Mouse (Mus musculus): Measurements from ENCODE around the gene Nfatc2. TPM values are rescaled to one million over a fixed set of nuclear protein-coding genes. Genes with fewer than 3 reads are reported as not detected.

Gene Nfatc2
- polyA plus RNA-seq, 1 experiment: 0.91 TPM

GRCm38 (mm10) chr2:168541223-168541622, 60.2 kb downstream of the Nfatc2 start:
- peak overlapping the region; percentile 46; the same call in 1 of the 2 replicates for H3K27ac ChIP-seq (replicated peaks; ENCODE audit: low read depth, low read length)
- H3K4me3 ChIP-seq (ENCODE audit: insufficient read depth, low read depth, low read length): no peak overlapping the region
- peaks cover 3% of the 10 kb centered on the region; the same call in 1 of the 2 replicates for H3K4me1 ChIP-seq (ENCODE audit: control insufficient read depth, insufficient read depth, insufficient read length, low read length)

- Histone ChIP-seq H3K4me1 (ENCODE audit: control insufficient read depth, insufficient read depth, insufficient read length, low read length) (no peaks in the 10 kb centered on the region), H3K4me3 (ENCODE audit: insufficient read depth, low read depth, low read length) (no peak overlapping the region), H3K27ac (replicated peaks; ENCODE audit: low read depth, low read length) (peak overlapping the region; percentile 70)
Measured at GRCm38 (mm10) chr2:168539594-168540222, 61.7 kb downstream of the Nfatc2 start.

- Histone ChIP-seq H3K4me1 (ENCODE audit: control insufficient read depth, insufficient read depth, insufficient read length, low read length) (no peaks in the 10 kb centered on the region), H3K27ac (replicated peaks; ENCODE audit: low read depth, low read length) (peak overlapping the region; percentile 70), H3K4me3 (ENCODE audit: insufficient read depth, low read depth, low read length) (no peak overlapping the region)
Measured at GRCm38 (mm10) chr2:168539026-168539425, 62.4 kb downstream of the Nfatc2 start.

- Histone ChIP-seq H3K4me1 (ENCODE audit: control insufficient read depth, insufficient read depth, insufficient read length, low read length) (peaks cover 3% of the 10 kb centered on the region; the same call in 1 of the 2 replicates), H3K27ac (replicated peaks; ENCODE audit: low read depth, low read length) (no peak overlapping the region), H3K4me3 (ENCODE audit: insufficient read depth, low read depth, low read length) (no peak overlapping the region)
Measured at GRCm38 (mm10) chr2:168532061-168532833, 69.2 kb downstream of the Nfatc2 start.

GRCm38 (mm10) chr2:168528551-168528950, 72.9 kb downstream of the Nfatc2 start:
- Histone ChIP-seq H3K27ac (replicated peaks; ENCODE audit: low read depth, low read length) (no peak overlapping the region), H3K4me1 (ENCODE audit: control insufficient read depth, insufficient read depth, insufficient read length, low read length) (peaks cover 10% of the 10 kb centered on the region), H3K4me3 (ENCODE audit: insufficient read depth, low read depth, low read length) (no peak overlapping the region)

- H3K4me1 ChIP-seq (ENCODE audit: control insufficient read depth, insufficient read depth, insufficient read length, low read length): peaks cover 10% of the 10 kb centered on the region
- no peak overlapping the region for H3K27ac ChIP-seq (replicated peaks; ENCODE audit: low read depth, low read length)
- H3K4me3 ChIP-seq (ENCODE audit: insufficient read depth, low read depth, low read length): no peak overlapping the region
Measured at GRCm38 (mm10) chr2:168527430-168527792, 74.0 kb downstream of the Nfatc2 start.

- no peak overlapping the region for H3K4me3 ChIP-seq (ENCODE audit: insufficient read depth, low read depth, low read length)
- peaks cover 10% of the 10 kb centered on the region for H3K4me1 ChIP-seq (ENCODE audit: control insufficient read depth, insufficient read depth, insufficient read length, low read length)
- no peak overlapping the region for H3K27ac ChIP-seq (replicated peaks; ENCODE audit: low read depth, low read length)
Measured at GRCm38 (mm10) chr2:168526547-168527429, 74.7 kb downstream of the Nfatc2 start.

GRCm38 (mm10) chr2:168525391-168526154, 75.9 kb downstream of the Nfatc2 start:
- Histone ChIP-seq H3K4me3 (ENCODE audit: insufficient read depth, low read depth, low read length) (no peak overlapping the region), H3K4me1 (ENCODE audit: control insufficient read depth, insufficient read depth, insufficient read length, low read length) (peaks cover 10% of the 10 kb centered on the region), H3K27ac (replicated peaks; ENCODE audit: low read depth, low read length) (no peak overlapping the region)

- H3K27ac ChIP-seq (replicated peaks; ENCODE audit: low read depth, low read length): no peak overlapping the region
- H3K4me1 ChIP-seq (ENCODE audit: control insufficient read depth, insufficient read depth, insufficient read length, low read length): peaks cover 10% of the 10 kb centered on the region
- no peak overlapping the region for H3K4me3 ChIP-seq (ENCODE audit: insufficient read depth, low read depth, low read length)
Measured at GRCm38 (mm10) chr2:168524905-168525381, 76.5 kb downstream of the Nfatc2 start.

GRCm38 (mm10) chr2:168522247-168522646, 79.2 kb downstream of the Nfatc2 start:
- H3K4me1 ChIP-seq (ENCODE audit: control insufficient read depth, insufficient read depth, insufficient read length, low read length): peaks cover 6% of the 10 kb centered on the region
- no peak overlapping the region for H3K4me3 ChIP-seq (ENCODE audit: insufficient read depth, low read depth, low read length)
- no peak overlapping the region for H3K27ac ChIP-seq (replicated peaks; ENCODE audit: low read depth, low read length)

GRCm38 (mm10) chr2:168520771-168521170, 80.7 kb downstream of the Nfatc2 start:
- Histone ChIP-seq H3K4me3 (ENCODE audit: insufficient read depth, low read depth, low read length) (no peak overlapping the region), H3K4me1 (ENCODE audit: control insufficient read depth, insufficient read depth, insufficient read length, low read length) (peaks cover 6% of the 10 kb centered on the region), H3K27ac (replicated peaks; ENCODE audit: low read depth, low read length) (no peak overlapping the region)

- H3K27ac ChIP-seq (replicated peaks; ENCODE audit: low read depth, low read length): no peak overlapping the region
- H3K4me3 ChIP-seq (ENCODE audit: insufficient read depth, low read depth, low read length): no peak overlapping the region
- H3K4me1 ChIP-seq (ENCODE audit: control insufficient read depth, insufficient read depth, insufficient read length, low read length): no peaks in the 10 kb centered on the region
Measured at GRCm38 (mm10) chr2:168519589-168519988, 81.9 kb downstream of the Nfatc2 start.

- Histone ChIP-seq H3K4me3 (ENCODE audit: insufficient read depth, low read depth, low read length) (no peak overlapping the region), H3K27ac (replicated peaks; ENCODE audit: low read depth, low read length) (no peak overlapping the region), H3K4me1 (ENCODE audit: control insufficient read depth, insufficient read depth, insufficient read length, low read length) (no peaks in the 10 kb centered on the region)
Measured at GRCm38 (mm10) chr2:168518256-168518659, 83.2 kb downstream of the Nfatc2 start.

- Histone ChIP-seq H3K4me1 (ENCODE audit: control insufficient read depth, insufficient read depth, insufficient read length, low read length) (no peaks in the 10 kb centered on the region), H3K27ac (replicated peaks; ENCODE audit: low read depth, low read length) (no peak overlapping the region), H3K4me3 (ENCODE audit: insufficient read depth, low read depth, low read length) (no peak overlapping the region)
Measured at GRCm38 (mm10) chr2:168517774-168518173, 83.7 kb downstream of the Nfatc2 start.

Measured in brown adipose tissue, adult 24 weeks (tissue).